Mouse (Mus musculus): ENCODE data around the gene Olfr222.
"Not testable (repeated sequence)": the region's sequence is repeated elsewhere in the genome, so short reads cannot be mapped to it uniquely, and the experiment has no call there.

Olfr222 gene

GRCm38 (mm10) chr11:59576135-59576534, at the start of gene Olfr222:
TSS of gene Olfr222 (minus strand) at chr11:59576235.
- DNase-seq (ENCODE audit: low spot score in 2 of 2), result not testable (repeated sequence)

- DNase-seq (ENCODE audit: low spot score in 2 of 2), result peak; percentile 23 to 61
These were observed 48.1 kb upstream of the Olfr222 start for GRCm38 (mm10) chr11:59624017-59624630.

- DNase-seq (ENCODE audit: low spot score in 2 of 2), result no peak
These were observed 46.2 kb upstream of the Olfr222 start for GRCm38 (mm10) chr11:59622214-59622613.

- DNase-seq (ENCODE audit: low spot score in 2 of 2), result not testable (repeated sequence)
These were observed 41.0 kb upstream of the Olfr222 start for GRCm38 (mm10) chr11:59616986-59617385.

- DNase-seq (ENCODE audit: low spot score in 2 of 2), result peak in 1 of 2 experiments; percentile 19
These were observed 38.1 kb upstream of the Olfr222 start for GRCm38 (mm10) chr11:59614120-59614519.

GRCm38 (mm10) chr11:59611646-59612045, 35.6 kb upstream of the Olfr222 start:
- DNase-seq (ENCODE audit: low spot score in 2 of 2), result no peak

DNA sequence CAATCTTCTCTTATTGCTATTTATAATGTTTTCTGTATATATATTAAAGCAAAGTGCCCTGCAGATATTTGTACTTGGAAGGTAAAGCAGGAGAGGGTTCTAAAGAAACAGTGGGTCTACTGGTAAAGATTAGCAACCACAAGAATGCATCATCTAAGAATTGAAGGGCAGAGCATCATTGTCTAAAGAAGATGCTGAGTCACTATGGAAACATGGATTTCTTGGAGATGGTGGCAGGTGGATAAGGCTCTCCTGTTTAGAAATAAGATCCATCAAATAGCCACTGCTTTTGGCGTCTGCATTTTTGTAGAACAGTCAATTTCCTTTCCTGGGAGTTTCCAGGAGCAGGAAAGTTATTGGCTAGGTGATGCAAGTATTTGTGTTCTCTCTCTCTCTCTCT, 26.3 kb upstream of the Olfr222 start:
- DNase-seq (ENCODE audit: low spot score in 2 of 2), result no peak

DNA sequence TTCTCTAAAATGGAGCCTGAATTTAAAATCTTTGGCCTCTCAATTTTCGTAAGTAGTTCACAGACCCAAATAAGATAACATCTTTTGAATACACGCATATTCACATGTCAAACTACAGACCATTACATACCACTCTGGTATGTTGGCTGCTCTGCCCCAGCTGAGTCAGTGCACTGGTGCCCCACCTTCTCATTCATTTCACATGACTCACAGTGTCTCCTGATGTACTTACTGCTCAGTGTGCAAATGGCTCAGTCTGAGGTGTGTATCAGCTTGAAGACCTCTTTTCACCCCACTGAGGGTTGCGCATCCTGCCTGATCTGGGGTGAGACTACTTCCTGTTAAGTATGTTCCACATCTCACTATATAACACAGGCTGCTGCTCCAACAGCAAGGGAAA, 24.8 kb upstream of the Olfr222 start:
- DNase-seq (ENCODE audit: low spot score in 2 of 2), result no peak

DNA sequence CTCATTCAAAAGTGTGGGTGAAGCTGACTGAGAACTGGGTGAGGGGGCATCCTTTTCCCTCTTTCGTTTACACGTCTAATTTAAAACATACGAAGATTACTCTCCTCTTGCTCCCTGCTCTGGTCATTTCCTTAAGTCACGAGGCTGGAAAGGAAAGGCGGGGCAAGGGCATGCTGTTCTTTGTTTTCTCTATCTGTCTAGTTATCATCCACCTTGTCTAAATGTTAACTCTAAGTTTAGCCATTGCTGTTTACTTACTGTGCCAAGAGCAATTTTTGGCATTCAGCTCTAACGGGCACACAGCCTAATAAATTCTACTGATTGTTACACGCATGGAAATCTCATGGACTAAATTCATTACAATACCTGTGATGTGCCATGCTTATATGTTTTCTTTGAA, 23.2 kb upstream of the Olfr222 start:
- DNase-seq (ENCODE audit: low spot score in 2 of 2), result no peak

DNA sequence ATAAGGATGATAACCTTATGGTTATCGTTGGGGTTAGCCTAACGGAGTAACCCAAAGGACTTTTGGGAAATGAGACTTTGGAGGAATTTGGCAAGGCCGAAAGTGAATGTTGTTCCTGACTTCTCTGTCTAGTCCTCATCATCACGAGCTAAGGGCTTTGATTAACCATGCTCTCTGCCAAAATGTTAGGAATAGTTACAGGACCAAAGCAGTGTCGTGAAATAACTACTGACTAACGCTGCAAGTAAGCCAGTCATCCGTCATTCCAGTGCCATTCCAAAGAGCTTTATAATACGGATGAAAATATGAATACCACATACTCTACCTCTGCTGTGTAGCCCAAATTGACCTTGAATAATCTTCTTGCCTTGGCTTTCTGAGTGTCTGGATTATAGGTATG, 20.9 kb upstream of the Olfr222 start:
- no peak for DNase-seq (ENCODE audit: low spot score in 2 of 2)

GRCm38 (mm10) chr11:59596091-59596490, 20.1 kb upstream of the Olfr222 start:
- no peak for DNase-seq (ENCODE audit: low spot score in 2 of 2)

DNA sequence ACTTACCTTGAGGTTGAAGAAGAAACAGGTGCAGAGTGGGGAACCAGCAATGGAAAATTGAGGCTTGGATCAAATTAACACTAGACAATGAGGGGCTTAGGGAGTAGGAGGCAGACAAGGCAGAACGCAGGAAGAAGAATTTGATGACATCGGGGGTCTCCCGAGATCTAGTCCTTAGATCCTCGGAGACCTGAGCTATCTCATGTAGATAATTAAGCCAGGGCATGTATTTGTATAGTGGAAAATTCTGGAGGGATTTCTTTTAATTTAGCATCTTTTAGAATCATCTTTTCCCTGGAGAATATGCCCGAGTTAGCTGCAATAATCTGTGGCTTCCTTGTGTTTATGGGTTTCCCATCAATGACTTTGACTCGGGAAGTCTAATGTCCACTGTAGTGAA, 17.2 kb upstream of the Olfr222 start, which contains the start of gene Olfr223:
Gene Olfr223 (minus strand): TSS at position 101 of the 400 bp plus-strand sequence.
- no peak for DNase-seq (ENCODE audit: low spot score in 2 of 2)

DNA sequence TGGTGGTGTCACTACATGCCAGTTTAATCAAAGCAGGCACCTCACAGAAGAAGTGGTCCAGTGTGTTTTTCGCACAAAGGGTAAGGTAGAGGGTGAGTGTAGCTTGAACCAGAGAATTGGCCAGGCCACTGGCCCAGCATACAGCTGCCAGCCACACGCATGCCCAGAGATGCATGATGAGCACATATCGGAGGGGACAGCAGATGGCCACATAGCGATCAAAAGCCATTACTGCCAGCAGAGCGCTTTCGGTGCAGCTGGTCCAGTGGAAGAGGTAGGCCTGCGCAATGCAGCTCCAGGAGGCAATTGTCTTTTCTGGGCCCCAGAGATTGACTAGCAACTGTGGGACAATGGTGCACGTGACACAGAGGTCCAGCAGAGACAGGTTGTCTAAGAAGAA, 13.5 kb upstream of the Olfr222 start:
- no peak for DNase-seq (ENCODE audit: low spot score in 2 of 2)

GRCm38 (mm10) chr11:59584539-59584938, 8.5 kb upstream of the Olfr222 start:
- no peak for DNase-seq (ENCODE audit: low spot score in 2 of 2)

GRCm38 (mm10) chr11:59575726-59576125, 309 bp downstream of the Olfr222 start:
- no peak for DNase-seq (ENCODE audit: low spot score in 2 of 2)

- DNase-seq (ENCODE audit: low spot score in 2 of 2), result no peak
These were observed 6.7 kb downstream of the Olfr222 start for GRCm38 (mm10) chr11:59569306-59569705.

DNA sequence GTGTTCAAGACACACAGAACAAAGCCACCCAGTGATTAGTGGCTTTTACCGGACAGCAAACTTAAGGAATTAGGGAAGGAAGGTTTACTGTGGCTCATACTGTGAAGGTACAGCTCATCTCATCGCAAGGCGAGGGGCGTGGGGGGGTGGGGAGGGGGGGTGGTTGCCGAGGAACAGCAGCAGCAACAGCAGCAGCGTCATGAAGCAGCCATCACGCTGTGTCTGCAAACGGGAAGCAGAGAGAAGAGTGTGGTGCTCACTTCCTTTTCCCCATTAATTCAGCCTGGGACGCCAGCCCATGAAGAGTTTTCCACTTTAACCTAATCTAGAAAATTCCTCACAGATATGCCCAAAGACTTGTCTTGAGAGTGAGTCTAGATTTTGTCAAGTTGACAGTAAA, 13.2 kb downstream of the Olfr222 start:
- DNase-seq (ENCODE audit: low spot score in 2 of 2), result no peak

GRCm38 (mm10) chr11:59562336-59562735, 13.7 kb downstream of the Olfr222 start:
- no peak for DNase-seq (ENCODE audit: low spot score in 2 of 2)

DNA sequence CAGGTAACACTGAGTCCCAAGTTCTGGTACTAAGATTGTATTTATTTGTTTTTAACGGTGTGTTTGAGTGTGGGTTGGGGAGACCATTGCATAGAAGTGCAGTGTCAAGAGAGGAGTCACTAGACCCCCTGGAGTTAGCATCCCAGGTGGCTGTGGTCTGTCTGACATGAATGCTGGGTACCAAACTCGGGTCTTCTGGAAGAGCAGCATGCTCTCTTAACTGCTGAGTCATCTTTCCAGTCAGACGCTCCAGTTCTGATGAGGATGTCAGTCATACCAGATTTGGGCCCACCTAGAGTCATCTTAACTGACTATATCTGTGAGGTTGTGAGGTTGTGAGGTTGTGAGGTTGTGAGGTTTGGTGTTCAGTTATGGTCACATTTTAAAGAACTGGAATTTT, 15.1 kb downstream of the Olfr222 start:
- DNase-seq (ENCODE audit: low spot score in 2 of 2), result no peak

GRCm38 (mm10) chr11:59554535-59554934, 21.5 kb downstream of the Olfr222 start:
- DNase-seq (ENCODE audit: low spot score in 2 of 2), result no peak

- DNase-seq (ENCODE audit: low spot score in 2 of 2), result no peak
These were observed 21.9 kb downstream of the Olfr222 start for GRCm38 (mm10) chr11:59554127-59554526.

DNA sequence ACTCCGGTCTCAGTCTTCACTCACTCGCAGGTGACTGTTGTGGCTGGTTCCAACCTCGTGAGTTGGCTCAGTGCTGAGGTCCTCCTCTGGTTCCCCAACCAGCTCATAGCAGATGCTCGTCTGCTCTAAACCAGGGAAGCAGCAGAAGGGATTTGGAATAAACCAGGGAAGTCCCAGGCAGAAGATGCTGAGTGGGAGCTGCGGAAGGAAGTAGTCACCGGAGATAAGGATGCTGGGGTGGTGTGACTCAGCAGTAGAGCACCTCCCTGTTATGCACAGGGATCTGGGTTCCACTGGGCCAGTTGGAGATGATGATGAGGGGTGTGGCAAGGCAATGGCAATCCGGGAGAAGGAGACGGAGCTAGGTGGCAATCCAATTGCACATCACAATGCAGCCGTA, 32.0 kb downstream of the Olfr222 start:
- DNase-seq (ENCODE audit: low spot score in 2 of 2), result no peak

DNA sequence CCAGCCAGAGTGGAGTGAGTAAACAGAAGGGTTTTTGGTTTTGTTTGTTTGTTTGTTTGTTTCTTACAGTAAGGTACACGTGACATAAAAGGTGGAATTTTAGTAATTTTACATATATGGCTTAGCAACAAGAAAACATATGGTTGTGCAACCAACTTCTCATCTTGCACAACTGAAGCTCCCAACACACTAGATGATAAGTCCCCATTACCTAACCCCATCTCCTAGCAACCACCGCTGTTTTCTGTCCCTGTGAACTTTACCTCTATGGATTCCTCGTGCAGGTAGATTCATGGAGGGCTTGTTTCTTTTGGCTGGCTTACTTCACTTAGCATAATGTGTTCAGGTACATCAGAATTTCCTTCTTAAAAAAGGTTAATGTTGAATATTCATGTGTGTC, 32.7 kb downstream of the Olfr222 start:
- DNase-seq (ENCODE audit: low spot score in 2 of 2), result no peak

DNA sequence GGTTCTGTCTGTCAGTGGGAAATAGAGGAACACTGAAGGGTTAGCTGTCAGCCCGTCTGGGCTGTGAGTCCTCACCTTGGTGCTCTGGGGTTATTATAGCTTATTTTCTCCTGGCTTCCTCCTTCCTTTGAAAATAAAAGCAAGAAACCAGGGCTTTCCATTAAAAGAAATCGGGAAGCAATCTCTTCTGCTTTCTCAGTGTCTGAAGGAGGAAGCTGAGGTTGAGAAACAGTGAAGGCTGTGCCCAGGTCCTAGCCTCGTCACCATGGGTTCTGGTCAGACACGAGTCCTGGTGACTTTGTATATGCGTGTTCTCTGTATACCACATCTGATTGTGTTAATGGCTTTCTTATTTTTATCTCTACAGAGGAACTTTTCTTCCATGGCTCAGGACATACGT, 33.6 kb downstream of the Olfr222 start:
- no peak for DNase-seq (ENCODE audit: low spot score in 2 of 2)
